Mouse (Mus musculus) testis, adult 2 months (tissue): ENCODE results near the gene Lpcat1. TPM values are rescaled to one million over a fixed set of nuclear protein-coding genes. Genes with fewer than 3 reads are reported as not detected.
A peak's percentile ranks its signal among the peaks of the same experiment; 100 is the strongest.

Source experiments
- H3K27ac ChIP-seq: fragments of 200-500 bp; 2 replicates; pipeline ENCODE4 v1.5.1; 2012; ENCODE audit warnings: low read depth, low read length; ENCODE audit not compliant: control insufficient read depth, insufficient read depth
- H3K27me3 ChIP-seq: fragments of 200-500 bp; 2 replicates; pipeline ENCODE4 v1.6.1; 2012; ENCODE audit warnings: mild to moderate bottlenecking, low read length, moderate library complexity; ENCODE audit not compliant: control insufficient read depth, insufficient read depth
- H3K36me3 ChIP-seq: fragments of 200-500 bp; 2 replicates; pipeline ENCODE4 v1.6.1; 2012; ENCODE audit warnings: mild to moderate bottlenecking, low read length; ENCODE audit not compliant: control insufficient read depth, insufficient read depth
- H3K4me1 ChIP-seq: fragments of 200-500 bp; 2 replicates; pipeline ENCODE4 v1.6.1; 2012; ENCODE audit warnings: low read length; ENCODE audit not compliant: control insufficient read depth, insufficient read depth
- H3K4me3 ChIP-seq: fragments of 200-500 bp; 2 replicates; pipeline ENCODE4 v1.5.1; 2012; ENCODE audit warnings: low read depth, mild to moderate bottlenecking, low read length, moderate library complexity, mixed read lengths; ENCODE audit not compliant: control insufficient read depth
- CTCF ChIP-seq: fragments of 200-500 bp; IDR thresholded peaks from 2 replicates; pipeline ENCODE4 v1.5.1; 2012; ENCODE audit warnings: low read depth, mild to moderate bottlenecking, inconsistent platforms, low read length, moderate library complexity; ENCODE audit not compliant: control insufficient read depth, insufficient read depth, insufficient replicate concordance
- POLR2A ChIP-seq: fragments of 200-500 bp; IDR thresholded peaks from 2 replicates; pipeline ENCODE4 v1.6.1; 2012; ENCODE audit warnings: low read depth, mild to moderate bottlenecking, inconsistent platforms, low read length, moderate library complexity; ENCODE audit not compliant: control insufficient read depth
- polyA plus RNA-seq: library from polyadenylated mRNA; depleted of rRNA; stranded (reverse); fragments of >200 nt; gene quantifications from 2 replicates; pipeline ENCODE4 v1.2.3, GENCODE M21; 2012

Lpcat1 gene
- polyA plus RNA-seq, 1 experiment = 2.0 TPM

- TF ChIP-seq POLR2A (no peak), CTCF (no peak)
- no peaks in the 10 kb centered on the region for H3K36me3 ChIP-seq
- no peak overlapping the region for H3K4me3 ChIP-seq
- H3K27me3 ChIP-seq = no peaks in the 10 kb centered on the region
- no peaks in the 10 kb centered on the region for H3K4me1 ChIP-seq
- no peak overlapping the region for H3K27ac ChIP-seq
Measured at GRCm38 (mm10) chr13:73429605-73430321, 37.2 kb upstream of the Lpcat1 start.

- TF ChIP-seq CTCF (no peak), POLR2A (no peak)
- no peak overlapping the region for H3K27ac ChIP-seq
- H3K4me3 ChIP-seq = no peak overlapping the region
- no peaks in the 10 kb centered on the region for H3K4me1 ChIP-seq
- no peaks in the 10 kb centered on the region for H3K36me3 ChIP-seq
- H3K27me3 ChIP-seq = no peaks in the 10 kb centered on the region
Measured at GRCm38 (mm10) chr13:73432466-73433149, 34.4 kb upstream of the Lpcat1 start.

- TF ChIP-seq POLR2A (no peak), CTCF (no peak)
- no peaks in the 10 kb centered on the region for H3K4me1 ChIP-seq
- no peaks in the 10 kb centered on the region for H3K27me3 ChIP-seq
- H3K4me3 ChIP-seq = no peak overlapping the region
- H3K27ac ChIP-seq = no peak overlapping the region
- H3K36me3 ChIP-seq = no peaks in the 10 kb centered on the region
Measured at GRCm38 (mm10) chr13:73433681-73434535, 33.1 kb upstream of the Lpcat1 start.

- no peak for TF ChIP-seq POLR2A
- no peak for TF ChIP-seq CTCF
- Histone ChIP-seq H3K36me3 (no peaks in the 10 kb centered on the region), H3K27ac (no peak overlapping the region), H3K4me1 (no peaks in the 10 kb centered on the region), H3K4me3 (no peak overlapping the region), H3K27me3 (no peaks in the 10 kb centered on the region)
Measured at GRCm38 (mm10) chr13:73434687-73435086, 32.3 kb upstream of the Lpcat1 start.

GRCm38 (mm10) chr13:73435662-73436061 lies 31.3 kb upstream of the Lpcat1 start:
- Histone ChIP-seq H3K4me3 (no peak overlapping the region), H3K27ac (no peak overlapping the region), H3K4me1 (no peaks in the 10 kb centered on the region), H3K27me3 (no peaks in the 10 kb centered on the region), H3K36me3 (no peaks in the 10 kb centered on the region)
- TF ChIP-seq POLR2A (no peak), CTCF (no peak)

- Histone ChIP-seq H3K27ac (no peak overlapping the region), H3K4me1 (no peaks in the 10 kb centered on the region), H3K4me3 (peak overlapping the region; percentile 16), H3K27me3 (no peaks in the 10 kb centered on the region), H3K36me3 (no peaks in the 10 kb centered on the region)
- no peak for TF ChIP-seq POLR2A
- TF ChIP-seq CTCF = no peak
Measured at GRCm38 (mm10) chr13:73439057-73439456, 27.9 kb upstream of the Lpcat1 start.

GRCm38 (mm10) chr13:73441032-73441431 lies 26.0 kb upstream of the Lpcat1 start:
- no peak for TF ChIP-seq CTCF
- no peak for TF ChIP-seq POLR2A
- H3K36me3 ChIP-seq = no peaks in the 10 kb centered on the region
- H3K27me3 ChIP-seq = no peaks in the 10 kb centered on the region
- H3K4me1 ChIP-seq = no peaks in the 10 kb centered on the region
- H3K4me3 ChIP-seq = no peak overlapping the region
- H3K27ac ChIP-seq = no peak overlapping the region
